Comparison of ENCODE assay signal across 8 mouse cellular contexts in genomic region chr2:119040882-119041281, GRCm38 (mm10). TPM values are rescaled to one million over a fixed set of nuclear protein-coding genes. Genes with fewer than 3 reads are reported as not detected.
DNase-seq lines count a peak whose midpoint lies in the region; ATAC-seq lines count a peak whose summit lies in the region.
"Had no signal": no experiment of that assay in that cellular context is flagged by ENCODE, and none has a peak within 500 bp of the region (broad histone marks: within the 10 kb centered on the region; RNA-seq: fewer than 3 reads in every experiment).

No protein-coding gene starts in this region.

- H3K27ac ChIP-seq in forebrain, embryonic 13.5 days, result no peak overlapping the region
- H3K27ac ChIP-seq: embryonic facial prominence, embryonic 13.5 days had no signal

- no peak overlapping the region for H3K4me3 ChIP-seq in forebrain, embryonic 13.5 days
- H3K4me3 ChIP-seq: embryonic facial prominence, embryonic 13.5 days had no signal

- H3K9ac ChIP-seq in forebrain, embryonic 13.5 days, result no peak overlapping the region

- H3K27me3 ChIP-seq in forebrain, embryonic 13.5 days, result no peaks in the 10 kb centered on the region
- H3K27me3 ChIP-seq: embryonic facial prominence, embryonic 13.5 days had no signal

- no peak overlapping the region for H3K4me2 ChIP-seq in forebrain, embryonic 13.5 days
- H3K4me2 ChIP-seq: embryonic facial prominence, embryonic 13.5 days had no signal

- peak; percentile 45 for ATAC-seq in CD4-positive, CD25-positive, alpha-beta regulatory T cell, adult 4 months
- ATAC-seq in forebrain, embryonic 13.5 days, result no peak

- 49% methylated on average over 4 of the region's 4 CpGs for WGBS in forebrain, embryonic 13.5 days

- peaks cover 40% of the 10 kb centered on the region for H3K36me3 ChIP-seq in forebrain, embryonic 13.5 days (ENCODE audit: poor library complexity, severe bottlenecking)

- no peaks in the 10 kb centered on the region for H3K9me3 ChIP-seq in forebrain, embryonic 13.5 days (replicated peaks)
- H3K9me3 ChIP-seq: embryonic facial prominence, embryonic 13.5 days had no signal

- H3K4me1 ChIP-seq in forebrain, embryonic 13.5 days, result peaks cover 12% of the 10 kb centered on the region

- DNase-seq in layer of hippocampus, adult 11-12 months (ENCODE audit: low spot score), result peak; percentile 50
- no peak for DNase-seq in layer of hippocampus, adult 8-10 months (ENCODE audit: low spot score in 2 of 2)
- DNase-seq in A20 (ENCODE audit: low read depth, low spot score), result peak; percentile 63
- peak; percentile 68 for DNase-seq in induced T-regulatory cell, adult 2 months (ENCODE audit: low read depth)
- no peak for DNase-seq in Muller cell, postnatal 12 days (ENCODE audit: inconsistent ontology term)

RNA-seq across cellular contexts. Expression of gene Knl1, which starts 6.0 kb away (rescaled TPM):
- total RNA-seq in layer of hippocampus, adult 8-10 months (2022), result under 1 TPM in 3 of 4 experiments, not detected in 1; 0.14 to 0.48 (median 0.29) TPM
- polyA plus RNA-seq in CD4-positive, CD25-positive, alpha-beta regulatory T cell, adult 4 months (2017; shearing (Covaris generic)), result 10 to 100 TPM in 1 of 2 experiments, 1 to 10 TPM in 1; 3.5 to 13.5 TPM
- 65.5 and 66.6 TPM in 2 replicates for polyA plus RNA-seq in forebrain, embryonic 13.5 days (2015; fragmentation: Nextera tagmentation; extraction: Ambion mirVana)

RNA-seq across cellular contexts. Expression of gene Rpusd2, which starts 6.3 kb away (rescaled TPM):
- 1 to 10 TPM; 7.4 to 9.4 (median 9.0) TPM for total RNA-seq in layer of hippocampus, adult 8-10 months (2022)
- polyA plus RNA-seq in CD4-positive, CD25-positive, alpha-beta regulatory T cell, adult 4 months (2017; shearing (Covaris generic)), result 1 to 10 TPM; 1.3 to 2.3 TPM
- 7.3 and 7.7 TPM in 2 replicates for polyA plus RNA-seq in forebrain, embryonic 13.5 days (2015; fragmentation: Nextera tagmentation; extraction: Ambion mirVana)

RNA-seq across cellular contexts. Expression of gene Ccdc32, which starts 11.7 kb away (rescaled TPM):
- 10 to 100 TPM; 45.3 to 60.6 (median 53.9) TPM for total RNA-seq in layer of hippocampus, adult 8-10 months (2022)
- polyA plus RNA-seq in CD4-positive, CD25-positive, alpha-beta regulatory T cell, adult 4 months (2017; shearing (Covaris generic)), result 10 to 100 TPM; 24.2 to 30.7 TPM
- polyA plus RNA-seq in forebrain, embryonic 13.5 days (2015; fragmentation: Nextera tagmentation; extraction: Ambion mirVana), result 31.1 and 33.8 TPM in 2 replicates

Comparison
In these comparisons a context has a peak if more than half of its experiments do, and no peak if none do; other contexts are left out.
1. DNase-seq: peak in layer of hippocampus, adult 11-12 months (single experiment), A20 (single experiment) and induced T-regulatory cell, adult 2 months (single experiment); none in layer of hippocampus, adult 8-10 months (0 of 2) and Muller cell, postnatal 12 days (single experiment).